Mouse (Mus musculus) urinary bladder, postnatal 36 days (tissue): ENCODE results near the gene Tctex1d4.
A peak's percentile ranks its signal among the peaks of the same experiment; 100 is the strongest.

ENCODE experiments used
- DNase-seq, 2 experiments: peaks; one replicate each; pipeline ENCODE4 v3.0.0; 2022; ENCODE audit warnings: low spot score in 2 of 2, mixed read lengths in 1 of 2

Tctex1d4 gene

DNA sequence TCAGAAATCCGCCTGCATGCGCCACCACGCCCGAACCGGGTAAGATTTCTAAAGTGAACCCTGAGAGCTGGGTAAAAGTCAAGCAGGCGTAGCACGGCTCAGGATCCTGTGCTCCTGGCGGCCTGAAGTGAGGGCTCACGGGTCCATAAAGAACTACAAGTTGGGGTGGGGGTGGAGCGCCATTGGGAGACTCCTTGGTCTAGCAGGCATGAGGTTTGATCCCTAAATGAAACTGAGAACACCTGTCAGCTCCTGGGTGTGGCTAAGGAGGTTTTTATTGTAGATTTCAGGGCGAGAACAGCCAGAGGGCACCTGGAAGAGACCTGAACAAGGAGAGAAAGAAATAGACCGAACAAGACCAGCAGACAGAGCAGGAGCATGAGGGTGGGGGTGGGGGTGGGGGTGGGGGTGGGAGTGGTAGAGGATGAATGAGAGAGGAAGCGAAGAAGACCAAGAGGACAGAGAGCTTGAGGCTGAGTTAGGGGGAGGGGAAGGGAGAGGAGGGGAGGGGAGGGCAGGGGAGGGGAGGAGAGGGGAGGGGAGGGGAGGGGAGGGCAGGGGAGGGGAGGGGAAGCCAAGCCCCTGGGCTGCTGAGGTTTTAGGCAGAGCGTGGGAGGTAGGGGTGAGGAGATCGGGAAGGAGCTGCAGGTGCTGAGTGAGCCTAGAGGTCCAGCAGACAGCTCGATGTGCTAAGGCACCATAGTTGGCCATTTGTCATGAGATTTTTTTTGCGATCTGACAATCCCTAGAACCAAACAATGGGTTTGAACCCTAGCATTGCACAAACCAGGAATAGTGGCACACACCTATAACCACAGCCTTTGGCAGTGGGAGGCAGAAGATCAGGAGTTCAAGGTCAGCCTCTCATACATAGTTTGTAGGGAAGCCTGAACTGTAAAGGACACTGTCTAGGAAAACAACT, 12.0 kb downstream of the Tctex1d4 start:
- DNase-seq = no peak

DNA sequence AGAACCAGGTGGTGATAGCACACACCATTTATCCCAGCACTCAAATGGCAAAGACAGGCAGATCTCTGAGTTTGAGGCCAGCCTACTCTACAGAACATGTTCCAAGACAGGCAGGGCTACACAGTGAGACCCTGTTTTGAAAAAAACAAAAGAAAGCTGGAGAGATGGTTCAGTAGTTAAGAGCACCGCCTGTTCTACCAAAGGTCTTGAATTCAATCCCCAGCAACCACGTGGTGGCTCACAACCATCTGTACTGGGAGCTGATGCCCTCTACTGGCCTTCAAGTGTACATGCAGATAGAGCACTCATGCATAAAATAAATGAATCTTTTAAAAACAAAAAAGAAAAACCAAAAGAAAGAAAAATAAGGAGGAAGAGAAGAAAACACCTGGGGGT, 12.6 kb downstream of the Tctex1d4 start:
- no peak for DNase-seq

DNA sequence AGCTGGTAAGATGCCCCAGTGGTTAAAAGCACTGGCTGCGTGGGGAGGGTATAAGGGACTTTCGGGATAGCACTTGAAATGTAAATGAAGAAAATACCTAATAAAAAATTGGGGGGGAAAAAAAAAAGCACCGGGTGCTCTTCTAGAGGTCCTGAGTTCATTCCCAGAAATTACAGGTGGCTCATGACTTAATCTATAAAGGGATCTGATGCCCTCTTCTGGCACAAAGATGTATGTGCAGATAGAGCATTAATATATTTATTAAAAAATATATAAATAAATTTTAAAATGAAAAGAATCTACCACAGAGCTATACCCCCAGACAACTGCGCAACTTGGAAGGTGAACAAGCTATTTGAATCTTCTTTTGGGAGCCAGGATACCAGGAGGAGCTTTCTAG, 14.0 kb downstream of the Tctex1d4 start:
- DNase-seq = no peak

DNA sequence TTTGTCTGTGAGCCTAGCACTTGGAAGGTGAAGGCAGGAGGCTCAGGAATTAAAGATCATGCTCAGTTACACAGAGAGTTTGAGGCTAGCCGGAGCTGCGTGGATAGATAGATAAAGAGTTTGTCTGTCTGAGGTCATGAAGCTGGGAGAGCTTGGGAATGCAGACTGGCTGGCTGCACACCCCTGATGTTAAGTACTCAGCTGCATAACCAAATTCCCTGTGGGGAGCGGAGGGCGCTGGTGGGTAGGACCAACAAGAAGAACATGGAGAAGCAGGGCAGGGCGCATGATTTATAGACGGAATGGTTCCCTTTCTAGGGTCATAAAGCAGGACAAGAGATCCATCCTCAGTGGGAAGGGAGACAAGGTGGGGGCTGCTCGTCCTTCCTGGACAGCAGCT, 16.4 kb downstream of the Tctex1d4 start:
- no peak for DNase-seq

DNA sequence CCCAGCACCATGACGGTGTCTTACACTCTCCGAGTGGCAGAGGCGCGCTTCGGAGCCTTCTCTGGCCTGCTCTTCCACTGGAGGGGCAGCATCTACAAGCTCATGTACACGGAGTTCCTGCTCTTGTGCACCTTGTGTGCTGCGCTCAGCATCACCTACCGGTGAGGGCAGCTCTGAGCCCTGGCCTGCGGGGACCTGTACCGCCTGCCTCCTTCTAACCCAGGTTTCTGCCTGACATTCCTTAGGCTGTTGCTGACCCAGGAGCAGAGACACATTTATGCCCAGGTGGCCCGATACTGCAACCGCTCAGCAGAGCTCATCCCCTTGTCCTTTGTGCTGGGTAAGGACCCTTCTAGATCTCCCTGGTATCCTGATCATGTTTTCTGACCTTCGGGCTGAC, 18.7 kb downstream of the Tctex1d4 start:
- no peak for DNase-seq

DNA sequence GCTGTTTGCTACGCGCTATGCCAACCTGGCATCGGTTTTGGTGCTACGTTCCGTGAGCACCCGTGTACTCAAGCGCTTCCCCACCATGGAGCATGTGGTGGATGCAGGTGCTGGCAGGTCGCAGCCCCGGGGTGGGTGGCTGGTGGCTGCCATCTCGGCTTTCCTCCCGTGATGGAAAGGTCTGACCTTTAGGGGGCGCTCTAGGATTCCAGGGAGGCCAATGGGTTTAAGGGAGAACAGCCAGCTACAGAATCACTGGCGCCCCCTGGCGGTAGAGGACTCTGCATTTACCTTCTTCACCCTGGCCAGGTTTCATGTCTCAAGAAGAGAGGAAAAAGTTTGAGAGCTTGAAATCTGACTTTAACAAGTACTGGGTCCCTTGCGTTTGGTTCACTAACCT, 19.6 kb downstream of the Tctex1d4 start:
- peak; percentile 80 to 85 for DNase-seq

DNA sequence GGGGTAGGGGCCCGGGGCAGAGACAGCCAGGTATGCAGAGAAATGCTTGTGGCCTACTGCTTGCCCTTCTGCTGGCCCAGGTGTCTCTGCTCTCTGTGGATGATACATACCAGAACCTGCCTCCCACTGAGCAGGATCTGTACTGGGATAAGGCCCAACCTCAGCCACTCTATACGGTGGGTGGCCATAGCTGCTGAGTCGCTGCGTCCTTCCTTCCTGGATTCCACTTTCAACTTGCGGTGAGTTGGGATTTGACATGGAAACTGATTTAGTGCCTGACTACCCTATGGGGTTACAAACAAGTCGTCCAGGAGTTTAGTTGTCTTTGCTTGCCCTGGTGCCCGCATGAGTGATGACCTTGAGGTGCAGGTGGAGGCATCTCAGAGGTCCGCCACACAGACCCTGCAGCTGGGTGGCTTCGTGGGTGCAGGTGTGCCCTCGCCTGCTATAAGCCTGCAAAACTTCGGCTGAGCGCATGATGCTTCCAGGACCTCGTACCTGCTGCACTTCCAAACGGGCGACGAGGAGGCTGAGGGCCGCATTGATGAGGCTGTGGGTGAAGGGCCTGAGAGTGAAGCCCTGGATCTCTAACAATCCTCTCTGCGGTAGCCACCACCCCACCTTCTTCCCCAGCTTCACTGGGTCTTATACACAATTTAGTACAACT, 21.6 kb downstream of the Tctex1d4 start:
- no peak for DNase-seq

DNA sequence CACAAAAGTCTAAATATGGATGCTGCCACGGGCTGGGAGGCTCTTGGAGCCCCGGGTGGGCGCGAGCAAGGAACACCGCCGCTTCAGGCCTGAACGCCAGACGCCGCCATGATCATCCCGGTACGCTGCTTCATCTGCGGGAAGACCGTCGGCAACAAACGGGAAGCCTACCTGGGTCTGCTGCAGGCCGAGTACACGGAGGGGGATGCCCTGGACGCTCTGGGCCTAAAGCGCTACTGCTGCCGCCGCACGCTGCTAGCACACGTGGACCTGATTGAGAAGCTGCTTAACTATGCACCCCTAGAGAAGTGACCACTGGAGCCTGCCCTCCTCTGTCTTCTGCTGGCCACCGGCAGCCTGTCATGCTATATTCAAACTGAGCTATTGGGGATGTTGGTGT, 22.2 kb downstream of the Tctex1d4 start:
- no peak for DNase-seq

DNA sequence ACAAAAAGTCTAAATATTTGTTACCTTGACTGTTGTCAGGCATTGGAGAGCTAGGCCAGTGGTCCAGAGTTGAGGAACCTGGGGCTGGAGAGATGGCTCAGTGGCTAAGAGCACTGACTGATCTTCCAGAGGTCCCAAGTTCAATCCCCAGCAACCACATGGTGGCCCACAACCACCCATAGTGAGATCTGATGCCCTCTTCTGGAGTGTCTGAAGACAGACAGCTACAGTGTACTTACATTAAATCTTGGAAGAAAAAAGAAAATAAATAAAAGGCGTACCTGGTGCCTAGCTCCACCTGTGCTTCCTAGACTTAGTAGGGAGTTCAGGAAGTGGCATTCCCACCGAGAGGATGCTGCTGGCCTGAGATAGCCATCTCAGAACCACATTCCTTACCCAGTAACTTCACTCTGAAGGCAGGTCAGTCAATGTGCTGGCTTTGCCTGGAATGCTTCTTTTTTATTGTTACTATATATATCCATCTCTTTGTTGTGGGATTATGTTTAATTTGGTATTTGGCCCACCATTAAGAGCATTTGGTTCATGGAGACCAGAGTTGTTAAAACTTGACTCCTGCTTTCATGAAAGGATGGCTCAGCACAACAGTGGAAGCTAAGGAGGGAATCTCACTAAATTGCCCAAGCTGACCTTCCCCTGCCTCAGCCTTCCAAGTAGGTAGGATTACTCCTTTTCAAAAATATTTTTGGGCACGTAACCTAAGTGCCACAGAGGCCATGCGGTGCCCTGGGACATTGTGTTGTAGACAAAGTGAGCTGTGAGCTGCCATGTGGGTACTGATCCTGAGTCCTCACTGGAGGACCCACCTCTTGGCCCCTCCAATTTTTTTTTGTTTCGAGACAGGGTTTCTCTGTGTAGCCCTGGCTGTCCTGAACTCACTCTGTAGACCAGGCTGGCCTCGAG, 23.0 kb downstream of the Tctex1d4 start:
- no peak for DNase-seq

DNA sequence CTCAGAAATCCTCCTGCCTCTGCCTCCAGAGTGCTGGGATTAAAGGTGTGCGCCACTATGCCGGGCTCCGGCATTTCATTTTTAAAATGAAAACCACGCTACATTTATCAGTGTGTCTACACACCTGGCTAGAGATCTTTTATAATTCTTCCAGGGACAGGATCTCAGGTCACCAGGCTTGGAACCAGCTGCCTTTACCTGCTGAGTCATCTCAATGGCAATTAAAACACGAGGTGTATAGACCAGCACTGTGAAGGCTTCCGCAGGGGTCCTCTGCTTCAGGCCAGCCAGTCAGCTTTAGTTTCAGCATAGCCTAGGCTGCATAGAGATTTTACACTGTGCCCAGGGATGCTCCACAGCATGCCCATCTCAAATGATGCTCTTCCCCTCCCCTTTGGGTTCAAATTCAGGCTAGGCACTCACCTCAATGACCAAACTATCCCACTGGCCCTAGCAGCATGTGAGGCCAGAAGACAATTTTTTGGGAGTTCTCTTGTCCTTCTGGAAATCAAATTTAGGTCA, 23.7 kb downstream of the Tctex1d4 start:
- no peak for DNase-seq

DNA sequence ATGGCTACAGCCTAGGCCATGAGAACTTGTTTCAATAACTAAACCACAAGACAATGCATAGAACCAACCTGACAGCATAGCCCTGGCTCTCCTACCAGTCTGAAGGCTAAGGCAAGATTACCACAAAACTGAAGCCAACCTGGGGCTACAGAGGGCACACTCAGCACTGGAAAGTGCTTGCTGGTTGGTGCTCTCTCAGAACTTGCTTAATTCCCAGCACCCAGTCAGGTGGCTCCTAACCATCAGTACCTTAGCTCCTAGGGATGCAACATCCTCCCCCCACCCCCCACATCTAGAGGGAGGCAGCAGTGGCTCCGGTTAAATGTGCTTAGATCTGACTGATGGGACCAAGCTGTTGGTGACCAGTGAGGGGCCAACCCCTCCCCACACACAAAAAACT, 24.8 kb downstream of the Tctex1d4 start:
- DNase-seq = no peak

DNA sequence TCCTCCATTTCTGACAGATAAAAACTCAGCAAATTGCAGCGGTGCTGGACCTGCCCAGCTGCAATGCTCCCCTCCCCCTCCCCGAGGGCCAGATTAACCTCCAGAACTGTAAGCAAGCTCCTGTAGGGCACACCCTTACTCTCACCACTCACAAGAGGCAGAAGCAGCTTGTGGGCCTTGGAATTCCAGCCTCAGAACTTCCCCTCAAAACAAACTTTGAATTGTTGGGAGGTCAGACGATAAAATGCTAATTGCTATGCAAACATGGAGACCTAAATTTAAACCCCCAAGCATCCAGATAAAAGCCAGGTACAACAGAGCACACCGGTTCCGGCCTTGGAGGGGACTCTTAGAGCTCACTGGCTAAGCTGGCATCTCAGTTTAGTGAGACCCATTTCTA, 26.1 kb downstream of the Tctex1d4 start:
- DNase-seq = no peak

DNA sequence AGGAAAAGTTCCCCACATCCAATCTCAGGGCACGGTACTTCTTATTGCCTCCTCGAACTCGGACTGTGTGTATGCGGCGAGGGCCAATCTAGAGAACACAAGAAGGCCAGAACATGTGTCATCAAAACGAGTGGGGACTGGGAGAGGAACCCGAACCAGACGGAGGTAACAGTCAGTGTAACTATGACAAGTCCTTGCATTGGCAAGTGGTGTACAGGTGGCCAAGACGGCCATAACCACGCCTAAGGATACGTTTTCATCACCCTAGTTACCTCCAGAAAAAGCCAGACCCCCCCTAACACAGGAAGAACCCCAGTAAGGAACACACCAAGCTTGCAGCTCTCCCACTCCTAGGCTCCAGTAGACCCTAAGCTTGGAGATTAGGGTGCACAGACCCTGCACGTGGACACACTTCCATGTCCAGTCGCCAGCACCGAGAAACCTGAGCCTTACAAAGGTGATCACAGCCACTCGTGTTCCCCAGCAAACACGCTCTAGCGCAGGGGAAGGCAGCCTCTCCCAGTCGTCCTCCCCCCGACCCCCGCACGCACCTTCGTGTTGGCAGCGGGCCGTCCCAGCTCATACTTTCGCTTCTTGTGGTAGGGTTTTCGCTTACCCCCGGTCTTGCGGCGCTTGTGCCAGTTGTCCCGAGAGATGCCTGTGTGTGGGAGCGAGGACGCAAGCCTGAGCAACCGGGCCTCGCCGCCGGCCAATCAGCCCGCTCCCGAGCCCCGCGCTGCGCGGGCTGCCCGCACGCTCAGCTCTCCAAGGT, 28.6 kb downstream of the Tctex1d4 start:
- no peak for DNase-seq

DNA sequence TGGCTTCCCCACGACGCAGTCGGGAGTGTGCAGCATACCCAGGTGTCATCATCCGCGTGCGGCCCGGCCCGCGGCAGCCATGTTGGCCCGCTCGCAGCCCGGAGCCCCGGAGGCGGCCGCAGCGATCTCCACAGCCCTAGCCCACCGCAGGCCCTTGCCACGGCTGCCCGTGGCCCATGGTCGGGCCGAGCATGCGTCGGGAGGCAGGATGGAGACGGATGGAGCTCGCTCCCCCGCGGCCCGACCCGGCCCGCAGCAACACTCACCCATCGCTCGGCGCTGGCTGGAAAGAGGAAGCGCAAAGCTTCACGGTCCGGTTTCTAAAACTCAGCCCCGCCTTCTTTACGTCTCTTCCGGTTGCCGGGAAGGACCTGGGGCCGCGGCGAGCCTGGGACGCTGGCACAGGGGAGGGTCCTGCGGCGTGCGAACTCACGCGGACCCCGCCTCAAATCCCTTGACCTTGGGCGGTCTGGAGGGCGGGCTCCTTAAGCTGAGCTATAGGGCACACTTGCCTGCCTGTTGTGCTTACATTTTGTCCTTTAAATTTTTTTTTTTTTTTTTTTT, 29.3 kb downstream of the Tctex1d4 start, which contains the start of gene Rps8:
Gene Rps8 (minus strand): TSS at position 452 of the 564 bp plus-strand sequence.
- peak; percentile 83 to 85 for DNase-seq

DNA sequence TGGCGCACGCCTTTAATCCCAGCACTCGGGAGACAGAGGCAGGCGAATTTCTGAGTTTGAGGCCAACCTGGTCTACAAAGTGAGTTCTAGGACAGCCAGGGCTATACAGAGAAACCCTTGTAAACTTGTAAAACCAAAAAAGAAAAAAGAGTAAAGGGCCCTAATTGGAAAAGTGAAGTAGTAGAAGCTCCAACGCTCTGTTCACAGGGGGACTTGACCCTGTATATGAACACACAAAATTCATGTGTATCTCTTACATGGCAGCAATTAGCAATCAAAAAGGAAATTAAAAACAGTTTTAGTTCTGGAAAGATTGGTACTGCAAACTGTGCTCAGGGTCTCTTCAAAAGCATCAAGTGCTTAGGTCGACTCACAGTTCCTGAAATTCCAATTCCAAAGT, 29.8 kb downstream of the Tctex1d4 start:
- no peak for DNase-seq

DNA sequence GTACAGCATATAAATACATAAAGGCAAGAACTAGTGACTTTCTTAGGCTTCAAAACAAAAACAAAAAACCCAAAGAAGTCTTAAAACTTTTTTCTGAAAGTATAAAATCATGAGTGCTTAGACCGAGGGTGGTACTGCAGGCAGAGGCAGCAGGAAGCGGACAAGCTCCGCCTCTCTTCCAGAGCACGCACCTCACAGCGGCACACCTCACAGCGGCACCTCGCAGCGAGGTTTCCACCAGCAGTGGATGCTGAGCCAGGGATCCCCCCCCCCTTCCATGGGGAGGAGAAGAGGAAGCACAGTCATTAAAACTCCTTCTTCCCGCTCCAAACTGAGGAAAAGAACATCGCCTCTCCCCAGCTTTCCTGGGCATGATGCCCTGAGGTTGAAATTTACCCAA, 33.1 kb downstream of the Tctex1d4 start:
- DNase-seq = no peak

DNA sequence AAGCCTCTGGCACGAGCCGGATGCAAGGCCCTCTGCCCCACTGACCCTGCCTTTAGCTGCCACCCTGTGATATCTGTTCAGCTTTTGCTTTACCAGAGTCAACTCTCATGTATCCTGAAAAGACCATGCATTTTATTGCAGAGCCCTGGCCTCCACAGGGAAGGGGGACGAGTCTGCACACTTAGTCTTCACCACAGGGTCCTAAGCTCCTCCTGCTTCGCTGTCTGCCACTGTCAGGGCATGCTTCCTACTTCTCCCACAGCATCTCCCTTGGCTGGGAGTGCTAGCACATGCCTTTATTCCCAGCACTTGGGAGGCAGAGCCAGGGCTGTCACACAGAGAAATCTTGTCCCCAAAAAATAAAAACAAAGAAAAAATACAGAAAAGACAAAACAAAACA, 34.6 kb downstream of the Tctex1d4 start:
- no peak for DNase-seq

DNA sequence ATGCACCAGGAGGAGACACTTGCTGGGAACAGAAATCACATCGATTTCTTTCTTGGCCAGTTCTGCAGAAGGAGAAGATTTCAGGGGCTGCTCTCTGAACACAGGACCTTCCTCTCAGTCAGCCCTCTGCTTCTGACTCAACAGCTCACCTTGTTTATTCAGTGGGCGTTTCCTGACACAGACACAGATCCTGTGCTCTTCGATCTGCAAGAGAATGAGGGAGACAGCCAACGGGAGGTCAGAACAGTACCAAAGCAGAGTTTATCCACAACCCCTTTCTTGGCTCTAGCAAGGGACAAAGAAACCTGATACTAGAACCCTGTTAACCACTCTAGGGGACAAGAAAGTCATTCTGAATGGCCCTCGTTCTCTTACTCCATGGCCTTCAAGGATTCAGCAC, 43.3 kb downstream of the Tctex1d4 start:
- DNase-seq = no peak
